Mouse (Mus musculus): ENCODE measurements around the gene Naip2.
A peak's percentile ranks its signal among the peaks of the same experiment; 100 is the strongest.

Gene Naip2

DNA sequence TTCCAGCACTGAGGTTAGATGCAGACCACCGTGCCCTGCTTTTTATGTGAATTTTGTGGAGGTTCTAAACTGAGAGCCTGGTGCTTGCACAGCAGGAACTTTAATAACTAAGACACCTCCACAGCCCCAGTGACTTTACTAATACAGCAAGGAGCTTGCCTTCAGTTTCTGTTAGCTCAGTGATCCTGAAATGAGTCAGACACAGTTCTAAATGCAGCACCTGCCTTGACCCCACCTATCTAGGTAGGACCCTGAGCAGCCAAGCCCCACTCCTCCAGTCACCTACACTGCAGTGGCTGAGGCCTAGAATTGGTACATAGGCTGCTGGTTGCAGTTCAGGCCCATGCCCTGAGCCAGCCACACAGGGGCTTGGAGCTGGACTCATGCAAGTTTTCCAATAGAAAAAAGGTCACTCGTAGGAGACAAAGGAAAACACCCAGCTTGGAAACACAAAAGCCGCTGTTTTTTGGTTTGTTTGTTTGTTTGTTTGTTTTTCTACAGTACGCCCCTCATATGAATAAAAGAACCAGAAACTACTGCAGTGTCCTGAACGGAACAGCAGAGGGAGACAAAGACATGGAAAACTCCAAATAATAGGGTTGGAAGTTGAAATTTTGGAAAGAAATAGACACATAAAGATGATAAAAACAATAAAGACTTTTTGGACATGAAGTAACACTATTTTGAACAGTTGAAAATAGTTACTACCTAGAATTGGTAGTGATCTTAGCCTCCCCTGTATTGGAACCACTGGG lies 89.5 kb downstream of the Naip2 start:
- DNase-seq (ENCODE audit: low spot score in 2 of 2): no peak

DNA sequence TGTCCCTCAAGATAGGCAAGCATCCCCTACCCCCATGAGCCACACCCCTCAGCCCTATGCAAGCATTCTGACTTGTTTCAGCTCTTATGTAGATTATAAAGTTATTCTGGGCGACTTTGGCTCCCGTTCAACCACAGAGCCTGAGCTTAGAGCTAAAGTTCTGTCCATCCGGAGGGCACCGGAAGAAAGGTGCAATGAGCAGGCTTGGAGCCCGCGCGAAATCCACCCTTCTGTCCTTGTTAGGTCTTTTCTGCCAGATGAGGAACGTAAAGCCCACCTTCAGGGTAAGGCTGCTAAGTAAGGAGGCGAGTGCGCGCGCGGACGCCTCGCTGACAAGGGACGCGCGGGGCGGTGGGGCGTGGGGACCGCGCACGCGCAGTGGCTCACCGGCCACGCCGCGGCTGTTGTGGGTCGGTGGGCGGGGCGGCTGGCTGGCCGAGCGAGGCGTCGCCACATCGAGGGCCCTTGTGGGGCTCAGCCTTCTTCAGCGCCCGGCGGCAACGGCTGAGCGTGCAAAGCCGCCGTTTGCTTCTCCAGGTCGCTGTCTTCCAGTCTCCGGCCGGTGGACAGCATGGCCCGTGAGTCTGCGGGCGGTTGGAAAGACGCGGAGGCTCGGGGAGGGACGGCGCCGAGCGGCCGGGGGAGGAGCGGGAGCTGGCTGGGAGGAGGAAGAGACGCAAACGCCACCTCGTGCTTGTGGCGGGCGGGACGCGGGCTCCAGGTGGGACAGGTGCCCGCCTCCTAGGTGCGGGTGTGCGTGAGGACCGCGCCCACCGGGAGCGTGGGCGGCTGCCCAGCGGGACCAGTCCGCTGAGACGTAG lies 94.0 kb downstream of the Naip2 start, which contains the start of gene Serf1:
Serf1 (plus strand) TSS at position 361 of the 821 bp plus-strand sequence.
- peak; percentile 83 to 87 for DNase-seq (ENCODE audit: low spot score in 2 of 2)

DNA sequence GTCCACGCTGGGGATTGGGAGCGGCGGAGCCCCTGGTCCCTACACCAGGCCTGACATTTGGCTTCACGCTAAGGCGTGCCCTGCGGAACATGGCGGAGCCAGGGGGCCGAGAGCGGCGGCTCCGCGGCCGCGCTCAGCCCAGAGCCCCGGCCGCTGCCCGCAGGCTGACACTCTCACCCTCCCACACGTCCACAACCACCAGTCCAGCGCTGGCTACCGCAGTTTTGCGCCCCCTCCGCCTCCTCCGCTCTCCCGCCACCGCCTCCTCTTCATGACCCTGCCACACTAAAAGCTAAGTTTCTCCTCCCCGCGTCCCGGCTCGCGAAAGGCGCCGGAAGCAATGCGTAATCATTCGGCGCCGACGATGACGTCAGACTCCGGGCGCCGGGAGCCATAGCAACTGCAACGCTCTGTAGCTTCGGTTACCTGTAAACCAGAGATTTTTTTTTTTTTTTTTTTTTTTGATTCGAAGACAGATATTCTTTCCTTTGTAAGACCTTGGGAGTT lies 98.1 kb downstream of the Naip2 start, which contains the start of gene Bdp1:
Bdp1 (minus strand) TSS at position 323 of the 507 bp plus-strand sequence.
- DNase-seq (ENCODE audit: low spot score in 2 of 2): peak; percentile 96 to 97

DNA sequence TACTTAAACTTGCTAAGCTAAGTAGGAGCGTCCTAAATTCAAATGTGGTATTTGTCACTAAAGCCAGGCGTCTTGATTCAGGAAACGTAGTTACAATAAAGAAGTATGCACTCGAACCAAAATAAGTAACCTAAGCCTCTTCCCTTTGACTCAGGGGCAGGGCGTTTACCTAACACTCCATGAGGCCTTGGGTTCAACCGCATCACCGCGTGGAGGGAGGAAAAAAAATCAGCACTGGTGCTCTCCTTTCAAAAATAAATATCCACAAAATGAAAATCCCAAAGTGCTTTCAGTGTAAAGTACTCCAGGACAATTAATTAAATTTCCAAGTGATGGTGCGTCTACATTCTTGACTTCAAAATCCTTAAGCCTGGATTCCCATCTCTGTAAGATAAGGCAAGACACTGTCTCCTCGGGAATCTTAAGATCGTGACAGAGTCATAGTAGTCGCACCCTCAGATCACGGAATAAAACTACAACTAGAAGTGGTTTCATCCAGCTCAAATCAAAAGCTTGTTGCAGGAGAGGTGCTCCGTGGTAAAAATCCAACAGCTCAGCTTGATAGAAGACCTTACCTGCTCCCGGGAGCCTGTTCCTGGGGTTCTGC lies 98.7 kb downstream of the Naip2 start:
- no peak for DNase-seq (ENCODE audit: low spot score in 2 of 2)

DNA sequence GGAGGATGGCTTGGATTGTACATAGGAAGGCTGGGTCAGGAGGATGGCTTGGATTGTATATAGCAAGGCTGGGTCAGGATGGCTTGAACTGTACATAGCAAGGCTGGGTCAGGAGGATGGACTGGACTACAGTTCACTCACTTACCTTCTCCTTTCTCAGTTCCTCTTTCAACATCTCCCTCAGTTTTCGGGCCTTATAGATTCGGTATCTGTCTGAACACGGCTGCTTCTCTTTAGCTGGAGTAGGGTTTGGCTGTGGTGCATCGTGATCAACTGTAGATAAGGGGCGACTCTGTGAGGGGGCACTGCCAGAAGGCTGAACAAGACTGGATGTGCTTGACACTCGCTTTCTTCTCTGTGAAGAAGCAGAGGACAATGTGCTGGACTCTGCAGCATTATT lies 103.1 kb downstream of the Naip2 start:
- DNase-seq (ENCODE audit: low spot score in 2 of 2): no peak

Data from right cerebral cortex, postnatal 10 days (tissue).